Mouse (Mus musculus): Measurements from ENCODE around the gene Sdr42e1.

- TF ChIP-seq HCFC1 (IDR thresholded peaks at IDR 0.05; ENCODE audit: borderline replicate concordance, insufficient read depth, low read length) (no peak), ZNF384 (IDR thresholded peaks at IDR 0.05; ENCODE audit: low read depth, low read length) (no peak), ZC3H11A (IDR thresholded peaks at IDR 0.05; ENCODE audit: borderline replicate concordance, low read depth, low read length) (no peak), CHD2 (IDR thresholded peaks at IDR 0.05; ENCODE audit: low read depth, low read length) (no peak), MAFK (IDR thresholded peaks at IDR 0.05; ENCODE audit: insufficient read depth, low read depth, low read length) (no peak)
Observed at GRCm38 (mm10) chr8:117634406-117634805, 39.1 kb downstream of the Sdr42e1 start.
